Mouse (Mus musculus): ENCODE data around the gene Tex11.

- TF ChIP-seq EP300 (IDR thresholded peaks at IDR 0.05; ENCODE audit: low read length) (no peak), ELF1 (IDR thresholded peaks at IDR 0.05; ENCODE audit: low read depth, low read length) (no peak), CTCF (conservative IDR thresholded peaks at IDR 0.05 in 1 of 2, IDR thresholded peaks at IDR 0.05 in 1 of 2; ENCODE audit: low read depth in 2 of 2, low read length in 2 of 2) (no peak), POLR2A (IDR thresholded peaks at IDR 0.05; ENCODE audit: low read depth, low read length) (no peak), NELFE (IDR thresholded peaks at IDR 0.05; ENCODE audit: low read depth, low read length) (no peak), TCF12 (IDR thresholded peaks at IDR 0.05; ENCODE audit: low read depth, low read length) (no peak), RCOR1 (conservative IDR thresholded peaks at IDR 0.05; ENCODE audit: low read depth, low read length) (no peak), NRF1 (IDR thresholded peaks at IDR 0.05; ENCODE audit: low read depth, low read length) (no peak), TBP (conservative IDR thresholded peaks at IDR 0.05; ENCODE audit: low read depth, low read length) (no peak), MAX (IDR thresholded peaks at IDR 0.05; ENCODE audit: low read length) (no peak), ZMIZ1 (IDR thresholded peaks at IDR 0.05; ENCODE audit: low read depth, low read length) (no peak)
These were observed 233.9 kb downstream of the Tex11 start for GRCm38 (mm10) chrX:100825557-100825956.
